Mouse (Mus musculus) ES-E14 (cell line): ENCODE measurements at regions not wholly inside any gene's neighbourhood (a gene's known extent, or its start where the extent isn't known, plus 50 kb on each side); places are given as distances from the start of the nearest gene placed in this dataset.

Source experiments
- CHD2 ChIP-seq: IDR thresholded peaks from 2 replicates; pipeline ENCODE4 v1.6.1; 2014; ENCODE audit warnings: mild to moderate bottlenecking, low read depth, low read length, inconsistent platforms
- HCFC1 ChIP-seq: IDR thresholded peaks from 2 replicates; pipeline ENCODE4 v1.6.1; 2012; ENCODE audit warnings: low read length, inconsistent platforms, borderline replicate concordance; ENCODE audit not compliant: insufficient read depth
- ZC3H11A ChIP-seq: IDR thresholded peaks from 2 replicates; pipeline ENCODE4 v1.6.1; 2012; ENCODE audit warnings: low read depth, mild to moderate bottlenecking, inconsistent platforms, low read length, borderline replicate concordance
- ZNF384 ChIP-seq: IDR thresholded peaks from 2 replicates; pipeline ENCODE4 v1.6.1; 2012; ENCODE audit warnings: low read depth, low read length, inconsistent platforms

DNA sequence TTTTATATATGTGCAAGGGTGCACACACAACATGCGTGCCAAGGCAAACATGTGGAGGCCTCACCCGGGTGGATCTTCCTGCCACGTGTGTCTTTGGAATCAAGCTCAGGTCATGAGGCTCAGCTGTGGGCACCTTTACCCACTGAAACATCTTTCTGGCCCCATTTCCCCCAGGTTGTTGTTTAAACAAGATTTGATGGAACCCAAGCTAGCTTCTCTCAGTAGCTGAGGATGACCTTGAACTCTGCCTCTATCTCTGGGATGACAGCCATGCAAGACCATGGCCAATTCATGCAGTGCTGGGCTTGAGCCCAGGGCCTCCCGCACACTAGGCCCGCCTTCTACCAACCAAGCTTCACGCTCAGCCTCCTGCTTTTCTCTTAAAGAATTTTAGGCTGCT, 480.9 kb downstream of the Ajap1 start:
- no peak for TF ChIP-seq ZNF384
- TF ChIP-seq HCFC1 = no peak
- TF ChIP-seq CHD2 = no peak
- TF ChIP-seq ZC3H11A = no peak
